Mouse (Mus musculus): ENCODE measurements around the gene Atad1.

DNA sequence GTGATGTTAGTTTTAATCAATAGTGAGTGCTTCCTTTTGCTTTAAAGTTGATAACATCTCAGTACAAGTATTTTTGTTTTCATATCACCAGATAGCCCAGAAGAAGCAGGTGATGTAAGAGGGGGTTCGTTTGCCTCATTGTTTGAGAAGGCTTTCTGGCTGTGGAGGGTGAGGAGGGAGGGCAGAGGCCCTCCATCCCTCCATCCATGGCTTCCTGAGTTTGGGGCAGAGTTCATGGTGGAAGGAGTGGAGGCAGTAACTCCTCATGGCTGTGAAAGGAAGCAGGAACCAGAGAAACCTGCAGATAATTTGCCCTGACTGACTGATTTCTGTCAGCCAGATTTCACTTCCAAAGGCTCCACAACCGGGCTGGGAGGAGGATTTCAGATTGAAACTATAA is 38.8 kb upstream of the Atad1 start:
- TF ChIP-seq CTCF (IDR thresholded peaks at IDR 0.05) (no peak), EP300 (IDR thresholded peaks at IDR 0.05) (no peak)

Measured in lung, postnatal 0 days (tissue).